Mouse (Mus musculus): ENCODE results near the gene Card10. TPM values are rescaled to one million over a fixed set of nuclear protein-coding genes. Genes with fewer than 3 reads are reported as not detected.
"Not testable (repeated sequence)": the region's sequence is repeated elsewhere in the genome, so short reads cannot be mapped to it uniquely, and the experiment has no call there.

The Card10 gene
- polyA plus RNA-seq (2016; fragmentation: Nextera tagmentation; extraction: Ambion mirVana) = 2.4 and 2.6 TPM in 2 replicates

DNA sequence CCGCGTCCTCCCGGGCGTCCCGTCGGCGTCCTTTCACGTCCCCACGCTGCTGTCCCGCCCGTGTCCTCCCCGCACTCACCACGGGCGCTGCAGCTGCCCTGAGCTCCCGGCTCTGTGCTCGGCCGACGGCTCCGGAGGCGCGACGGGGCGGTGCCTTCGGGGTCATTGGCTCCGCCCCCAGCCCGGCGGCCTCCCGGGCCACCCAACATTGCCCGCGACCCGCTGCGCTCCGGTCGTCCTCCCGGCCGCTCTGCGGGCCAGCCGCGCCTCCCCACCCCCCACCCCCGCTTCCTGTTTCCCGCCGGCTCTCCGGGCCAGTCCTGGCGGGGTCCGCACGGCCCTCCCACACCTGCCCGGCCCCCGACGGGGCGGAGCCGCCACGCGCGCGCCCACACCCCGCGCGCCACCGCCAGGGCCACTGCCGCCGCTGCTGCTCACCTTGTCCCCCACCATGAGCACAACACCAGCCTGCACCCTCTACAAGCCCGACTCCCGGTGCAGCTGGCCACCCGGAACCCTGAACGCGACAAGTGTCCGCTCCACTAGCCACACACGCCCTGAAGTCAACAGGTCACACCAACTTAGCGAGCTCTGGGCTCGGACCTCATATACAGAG, at the start of gene Card10:
Gene Card10 (minus strand): TSS at position 267 of the 616 bp plus-strand sequence.
- Histone ChIP-seq H3K27me3 (ENCODE audit: poor library complexity, severe bottlenecking) (peaks cover 93% of the 10 kb centered on the region), H3K4me1 (peaks cover 53% of the 10 kb centered on the region), H3K4me3 (peak within 1 kb of the TSS; percentile 64), H3K9me3 (no peaks in the 10 kb centered on the region), H3K27ac (peak within 1 kb of the TSS; percentile 76), H3K36me3 (replicated peaks) (no peaks in the 10 kb centered on the region)
- DNase-seq (ENCODE audit: extremely low spot score, low spot score) = no peak
- 1% methylated on average over 70 of the region's 70 CpGs for WGBS

GRCm38 (mm10) chr15:78851505-78852153, 48.8 kb upstream of the Card10 start:
- H3K4me3 ChIP-seq = peak overlapping the region; percentile 19
- H3K36me3 ChIP-seq (replicated peaks) = no peaks in the 10 kb centered on the region
- H3K4me1 ChIP-seq = peaks cover 33% of the 10 kb centered on the region
- peaks cover 39% of the 10 kb centered on the region for H3K27me3 ChIP-seq (ENCODE audit: poor library complexity, severe bottlenecking)
- H3K9me3 ChIP-seq = no peaks in the 10 kb centered on the region
- 15% methylated on average over 13 of the region's 13 CpGs for WGBS
- H3K27ac ChIP-seq = no peak overlapping the region
- DNase-seq (ENCODE audit: extremely low spot score, low spot score) = peak; percentile 91

GRCm38 (mm10) chr15:78850944-78851343, 48.1 kb upstream of the Card10 start:
- H3K36me3 ChIP-seq (replicated peaks) = no peaks in the 10 kb centered on the region
- WGBS = 78% methylated on average over 6 of the region's 6 CpGs
- no peak overlapping the region for H3K27ac ChIP-seq
- H3K4me1 ChIP-seq = peaks cover 37% of the 10 kb centered on the region
- H3K4me3 ChIP-seq = no peak overlapping the region
- H3K9me3 ChIP-seq = no peaks in the 10 kb centered on the region
- no peak for DNase-seq (ENCODE audit: extremely low spot score, low spot score)
- peaks cover 45% of the 10 kb centered on the region for H3K27me3 ChIP-seq (ENCODE audit: poor library complexity, severe bottlenecking)

GRCm38 (mm10) chr15:78850059-78850824, 47.4 kb upstream of the Card10 start:
- Histone ChIP-seq H3K36me3 (replicated peaks) (no peaks in the 10 kb centered on the region), H3K9me3 (no peaks in the 10 kb centered on the region), H3K4me1 (peaks cover 43% of the 10 kb centered on the region), H3K27me3 (ENCODE audit: poor library complexity, severe bottlenecking) (peaks cover 52% of the 10 kb centered on the region), H3K27ac (no peak overlapping the region), H3K4me3 (no peak overlapping the region)
- WGBS = 73% methylated on average over 15 of the region's 15 CpGs
- no peak for DNase-seq (ENCODE audit: extremely low spot score, low spot score)

- WGBS = 88% methylated on average over 12 of the region's 12 CpGs
- no peaks in the 10 kb centered on the region for H3K9me3 ChIP-seq
- peak overlapping the region; percentile 22; the same call in 1 of the 2 replicates for H3K27ac ChIP-seq
- peaks cover 60% of the 10 kb centered on the region for H3K27me3 ChIP-seq (ENCODE audit: poor library complexity, severe bottlenecking)
- H3K4me1 ChIP-seq = peaks cover 51% of the 10 kb centered on the region
- no peak overlapping the region for H3K4me3 ChIP-seq
- DNase-seq (ENCODE audit: extremely low spot score, low spot score) = no peak
- no peaks in the 10 kb centered on the region for H3K36me3 ChIP-seq (replicated peaks)
Observed at GRCm38 (mm10) chr15:78849485-78849884, 46.6 kb upstream of the Card10 start.

- WGBS = 31% methylated on average over 5 of the region's 5 CpGs
- Histone ChIP-seq H3K4me3 (no peak overlapping the region), H3K27ac (no peak overlapping the region), H3K27me3 (ENCODE audit: poor library complexity, severe bottlenecking) (peaks cover 70% of the 10 kb centered on the region), H3K36me3 (replicated peaks) (no peaks in the 10 kb centered on the region), H3K4me1 (peaks cover 61% of the 10 kb centered on the region), H3K9me3 (no peaks in the 10 kb centered on the region)
- peak; percentile 75 for DNase-seq (ENCODE audit: extremely low spot score, low spot score)
Observed at GRCm38 (mm10) chr15:78848467-78848866, 45.6 kb upstream of the Card10 start.

- WGBS = 84% methylated on average over 7 of the region's 7 CpGs
- H3K36me3 ChIP-seq (replicated peaks); H3K4me3 ChIP-seq; DNase-seq (ENCODE audit: extremely low spot score, low spot score); H3K9me3 ChIP-seq; H3K27ac ChIP-seq: not testable (repeated sequence)
- Histone ChIP-seq H3K27me3 (ENCODE audit: poor library complexity, severe bottlenecking) (peaks cover 80% of the 10 kb centered on the region), H3K4me1 (peaks cover 76% of the 10 kb centered on the region)
Observed at GRCm38 (mm10) chr15:78846805-78847204, 44.0 kb upstream of the Card10 start.

GRCm38 (mm10) chr15:78846352-78846751, 43.5 kb upstream of the Card10 start:
- Histone ChIP-seq H3K27ac (0 out of 2 replicates have a peak overlapping the region, but pooled peaks have one; percentile 6), H3K9me3 (no peaks in the 10 kb centered on the region), H3K27me3 (ENCODE audit: poor library complexity, severe bottlenecking) (peaks cover 82% of the 10 kb centered on the region), H3K36me3 (replicated peaks) (no peaks in the 10 kb centered on the region), H3K4me1 (peaks cover 76% of the 10 kb centered on the region), H3K4me3 (no peak overlapping the region)
- WGBS = 86% methylated on average over 8 of the region's 8 CpGs
- DNase-seq (ENCODE audit: extremely low spot score, low spot score) = no peak

GRCm38 (mm10) chr15:78845867-78846266, 43.0 kb upstream of the Card10 start:
- DNase-seq (ENCODE audit: extremely low spot score, low spot score) = no peak
- Histone ChIP-seq H3K27me3 (ENCODE audit: poor library complexity, severe bottlenecking) (peaks cover 82% of the 10 kb centered on the region), H3K4me1 (peaks cover 76% of the 10 kb centered on the region), H3K9me3 (no peaks in the 10 kb centered on the region), H3K36me3 (replicated peaks) (no peaks in the 10 kb centered on the region), H3K4me3 (no peak overlapping the region), H3K27ac (0 out of 2 replicates have a peak overlapping the region, but pooled peaks have one; percentile 16)
- 92% methylated on average over 8 of the region's 8 CpGs for WGBS

- Histone ChIP-seq H3K36me3 (replicated peaks) (no peaks in the 10 kb centered on the region), H3K27me3 (ENCODE audit: poor library complexity, severe bottlenecking) (peaks cover 82% of the 10 kb centered on the region), H3K27ac (0 out of 2 replicates have a peak overlapping the region, but pooled peaks have one; percentile 16), H3K9me3 (no peaks in the 10 kb centered on the region), H3K4me1 (peaks cover 76% of the 10 kb centered on the region), H3K4me3 (0 out of 2 replicates have a peak overlapping the region, but pooled peaks have one; percentile 18)
- no peak for DNase-seq (ENCODE audit: extremely low spot score, low spot score)
- 80% methylated on average over 11 of the region's 11 CpGs for WGBS
Observed at GRCm38 (mm10) chr15:78845321-78845720, 42.5 kb upstream of the Card10 start.

DNA sequence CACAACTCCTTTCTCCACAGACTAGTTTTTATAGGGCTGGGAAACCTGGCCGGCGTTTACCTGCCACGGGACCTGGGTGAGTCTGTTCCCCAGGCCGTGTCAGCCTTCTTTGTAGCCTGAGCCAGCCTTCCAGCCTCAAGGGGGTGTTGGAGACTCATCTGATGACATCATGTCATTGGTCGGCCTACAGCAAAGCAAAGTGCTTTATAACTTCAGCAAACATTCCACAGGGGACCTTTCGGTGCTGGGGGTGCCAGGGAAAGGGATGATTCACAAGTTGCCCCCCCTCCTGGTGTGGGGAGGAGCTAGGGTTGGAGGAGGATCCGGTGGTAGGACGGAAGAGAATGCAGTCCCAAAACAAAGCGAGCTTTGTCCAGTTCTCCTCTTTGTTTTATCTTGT, 41.9 kb upstream of the Card10 start:
- H3K4me1 ChIP-seq = peaks cover 77% of the 10 kb centered on the region
- H3K4me3 ChIP-seq = 0 out of 2 replicates have a peak overlapping the region, but pooled peaks have one; percentile 60
- no peaks in the 10 kb centered on the region for H3K9me3 ChIP-seq
- H3K36me3 ChIP-seq (replicated peaks) = no peaks in the 10 kb centered on the region
- DNase-seq (ENCODE audit: extremely low spot score, low spot score) = no peak
- H3K27ac ChIP-seq = peak overlapping the region; percentile 54; the same call in 1 of the 2 replicates
- WGBS = 47% methylated on average over 9 of the region's 9 CpGs
- peaks cover 82% of the 10 kb centered on the region for H3K27me3 ChIP-seq (ENCODE audit: poor library complexity, severe bottlenecking)

GRCm38 (mm10) chr15:78843581-78844469, 41.0 kb upstream of the Card10 start:
- H3K4me1 ChIP-seq = peaks cover 80% of the 10 kb centered on the region
- peaks cover 83% of the 10 kb centered on the region for H3K27me3 ChIP-seq (ENCODE audit: poor library complexity, severe bottlenecking)
- no peak for DNase-seq (ENCODE audit: extremely low spot score, low spot score)
- peak overlapping the region; percentile 60 for H3K4me3 ChIP-seq
- 39% methylated on average over 21 of the region's 21 CpGs for WGBS
- no peaks in the 10 kb centered on the region for H3K36me3 ChIP-seq (replicated peaks)
- no peaks in the 10 kb centered on the region for H3K9me3 ChIP-seq
- H3K27ac ChIP-seq = peak overlapping the region; percentile 54; the same call in 1 of the 2 replicates
